Mouse (Mus musculus) heart, adult 2 months (tissue): ENCODE measurements around the gene Usp40. TPM values are rescaled to one million over a fixed set of nuclear protein-coding genes. Genes with fewer than 3 reads are reported as not detected.
A peak's percentile ranks its signal among the peaks of the same experiment; 100 is the strongest.

Experiments used
- DNase-seq, 2 experiments: peaks; one replicate each; pipeline ENCODE4 v3.0.0; 2021
- H3K27ac ChIP-seq: fragments of 200-600 bp; 2 replicates; pipeline ENCODE4 v1.8.1; 2022
- H3K27me3 ChIP-seq: fragments of 200-500 bp; 2 replicates; pipeline ENCODE4 v1.6.1; 2012; ENCODE audit warnings: mild to moderate bottlenecking, low read length, inconsistent platforms, mixed read lengths; ENCODE audit not compliant: control insufficient read depth, insufficient read depth
- H3K36me3 ChIP-seq: fragments of 200-500 bp; 2 replicates; pipeline ENCODE4 v1.6.1; 2012; ENCODE audit warnings: low read length, inconsistent platforms; ENCODE audit not compliant: control insufficient read depth, insufficient read depth
- H3K4me1 ChIP-seq: fragments of 200-500 bp; 2 replicates; pipeline ENCODE4 v1.6.1; 2011; ENCODE audit warnings: low read length; ENCODE audit not compliant: control insufficient read depth, insufficient read depth
- H3K4me3 ChIP-seq: fragments of 200-600 bp; 2 replicates; pipeline ENCODE4 v1.8.1; 2022
- H3K79me2 ChIP-seq: fragments of 200-500 bp; replicated peaks from 2 replicates; pipeline ENCODE4 v1.6.1; 2012; ENCODE audit warnings: mild to moderate bottlenecking, inconsistent platforms, low read length, moderate library complexity, mixed read lengths; ENCODE audit not compliant: control insufficient read depth, insufficient read depth
- H3K9ac ChIP-seq: fragments of 200-500 bp; 2 replicates; pipeline ENCODE4 v1.6.1; 2012; ENCODE audit warnings: low read depth, mild to moderate bottlenecking, control low read depth, inconsistent platforms, low read length, mixed read lengths
- CTCF ChIP-seq: fragments of 200-600 bp; IDR thresholded peaks from 2 replicates; pipeline ENCODE4 v1.8.1; 2022; ENCODE audit warnings: antibody characterized with exemption, mild to moderate bottlenecking, moderate library complexity
- EP300 ChIP-seq: fragments of 200-500 bp; IDR thresholded peaks from 2 replicates; pipeline ENCODE4 v1.6.1; 2011; ENCODE audit warnings: low read depth, low read length, control low read depth; ENCODE audit not compliant: insufficient read depth
- POLR2A ChIP-seq: fragments of 200-500 bp; IDR thresholded peaks from 2 replicates; pipeline ENCODE4 v1.6.1; 2011; ENCODE audit warnings: mild to moderate bottlenecking, low read depth, low read length, control low read depth; ENCODE audit not compliant: insufficient read depth
- WGBS: fragments of 180-500 bp; shearing (Covaris S2); methylation state at CpG from one replicate; pipeline ENCODE4 v1.1.7; 2018; 5-methylcytosine and 5-hydroxymethylcytosine counted together
- intact Hi-C: fragments of 180-260 bp; cut with DNase I; formaldehyde crosslinking; loops from one replicate; pipeline ENCODE4 v1.15.1; 2025
- polyA plus RNA-seq: library from polyadenylated mRNA; depleted of rRNA; stranded (reverse); fragments of >200 nt; gene quantifications from 2 replicates; pipeline ENCODE4 v1.2.3, GENCODE M21; 2012
- total RNA-seq, 2 experiments: library from RNA; stranded (reverse); gene quantifications; 2 replicates each; pipeline ENCODE4 v1.2.3; 2021

Usp40 gene
- total and polyA plus RNA-seq, 3 experiments: 9.3 to 15.6 (median 15.2) TPM

DNA sequence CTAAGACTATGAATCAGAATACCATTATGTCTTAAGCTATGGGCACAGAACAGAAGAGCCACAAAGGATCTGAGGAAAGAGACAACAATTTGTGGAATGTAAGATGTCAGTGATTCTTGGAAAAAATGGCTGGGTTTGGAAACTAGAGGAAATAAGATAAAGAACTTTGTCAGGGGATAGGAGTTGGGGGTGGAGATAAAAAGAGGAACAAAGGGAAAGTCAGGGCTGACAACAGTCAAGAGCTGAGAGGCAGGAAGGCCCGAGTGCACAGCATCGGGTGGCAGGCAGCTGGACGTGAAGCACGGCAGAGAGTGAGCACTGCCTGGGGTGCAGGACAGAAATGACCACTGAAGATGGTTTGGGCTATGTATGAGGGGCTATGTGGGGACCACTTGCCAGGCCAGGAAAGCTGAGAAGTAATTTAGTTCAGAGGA is 48.3 kb downstream of the Usp40 start:
- intact Hi-C loops: no loop called here
- Histone ChIP-seq H3K79me2 (no peaks in the 10 kb centered on the region; the same call in 1 of the 2 replicates), H3K4me1 (no peaks in the 10 kb centered on the region), H3K4me3 (no peak overlapping the region), H3K27me3 (no peaks in the 10 kb centered on the region), H3K9ac (no peak overlapping the region), H3K27ac (no peak overlapping the region), H3K36me3 (peaks cover 3% of the 10 kb centered on the region)
- 27% methylated on average over 4 of the region's 4 CpGs for WGBS
- TF ChIP-seq CTCF (no peak), EP300 (no peak), POLR2A (no peak)
- no peak for DNase-seq

DNA sequence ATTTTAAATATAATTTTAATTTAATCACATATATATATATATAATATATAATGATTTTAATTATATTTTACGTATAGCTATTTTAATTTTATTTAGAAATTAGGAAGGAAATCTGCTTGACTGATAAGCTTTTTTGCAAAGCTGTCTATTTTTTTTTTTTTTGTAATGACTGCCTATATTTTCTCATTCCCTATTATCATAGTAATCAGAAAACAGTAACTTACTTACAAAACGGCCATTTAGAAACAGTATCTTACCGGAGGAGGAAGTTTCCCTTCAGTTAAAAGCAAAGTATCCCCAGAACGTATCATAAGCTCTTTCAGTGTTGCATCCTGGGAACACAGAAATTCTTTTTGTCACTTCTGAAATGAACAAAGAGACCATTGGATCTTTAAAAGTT is 48.8 kb downstream of the Usp40 start:
- WGBS: 61% methylated on average over 4 of the region's 4 CpGs

DNA sequence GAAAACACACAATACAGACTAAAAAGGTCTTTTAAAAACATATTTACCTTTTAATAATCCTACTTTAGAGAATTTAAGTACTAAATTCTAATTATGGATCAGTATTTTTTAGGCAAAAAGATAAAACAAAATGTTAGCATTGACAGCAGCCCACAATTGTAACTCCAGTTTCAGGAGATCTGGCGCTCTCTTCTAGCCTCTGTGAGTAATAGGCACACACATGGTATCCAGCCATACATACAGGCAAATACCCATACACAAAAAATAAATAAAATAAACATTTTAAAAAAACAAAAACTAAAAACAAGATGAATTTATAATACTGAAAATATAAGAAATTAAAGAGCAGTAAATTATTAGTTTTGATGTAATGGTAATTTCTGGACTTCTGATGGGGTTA is 49.4 kb downstream of the Usp40 start:
- peaks cover 5% of the 10 kb centered on the region for H3K36me3 ChIP-seq
- no peaks in the 10 kb centered on the region for H3K27me3 ChIP-seq
- no peaks in the 10 kb centered on the region; the same call in 1 of the 2 replicates for H3K79me2 ChIP-seq
- no peak overlapping the region for H3K4me3 ChIP-seq
- H3K27ac ChIP-seq: no peak overlapping the region
- no peaks in the 10 kb centered on the region for H3K4me1 ChIP-seq
- TF ChIP-seq EP300 (no peak), POLR2A (no peak), CTCF (peak; percentile 57)
- intact Hi-C loops: no loop called here
- H3K9ac ChIP-seq: no peak overlapping the region
- 100% methylated on average over 1 of the region's 1 CpGs for WGBS
- DNase-seq: no peak

More for the DNA sequence above, 48.8 kb downstream of the Usp40 start:
- TF ChIP-seq CTCF (no peak), POLR2A (no peak), EP300 (no peak)
- Histone ChIP-seq H3K4me1 (no peaks in the 10 kb centered on the region), H3K9ac (no peak overlapping the region), H3K4me3 (no peak overlapping the region), H3K27me3 (no peaks in the 10 kb centered on the region), H3K36me3 (peaks cover 5% of the 10 kb centered on the region), H3K27ac (no peak overlapping the region), H3K79me2 (no peaks in the 10 kb centered on the region; the same call in 1 of the 2 replicates)
- no peak for DNase-seq
- intact Hi-C loops: no loop called here

DNA sequence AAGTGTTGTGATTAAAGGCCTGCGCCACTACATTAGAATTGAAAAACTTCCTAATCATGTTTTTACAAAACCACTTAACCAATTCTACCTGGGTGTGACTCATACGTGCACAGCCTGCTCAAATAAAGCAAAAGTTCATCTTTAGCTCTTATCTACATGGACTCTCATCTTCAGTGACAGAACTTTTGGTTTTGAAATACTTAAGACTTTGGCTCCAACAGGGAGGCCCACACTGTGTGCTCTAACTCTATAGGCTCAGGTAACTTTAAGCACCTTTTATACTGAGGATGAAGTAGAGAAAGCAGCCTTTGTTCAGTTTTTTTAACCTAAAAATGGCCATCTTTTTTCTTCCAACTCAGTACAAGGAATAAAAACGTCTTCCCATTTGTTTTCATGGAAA is 55.3 kb downstream of the Usp40 start:
- Histone ChIP-seq H3K4me3 (no peak overlapping the region), H3K9ac (no peak overlapping the region), H3K27ac (no peak overlapping the region), H3K79me2 (no peaks in the 10 kb centered on the region), H3K4me1 (no peaks in the 10 kb centered on the region; the same call in 1 of the 2 replicates), H3K27me3 (no peaks in the 10 kb centered on the region), H3K36me3 (peaks cover 6% of the 10 kb centered on the region)
- WGBS: 80% methylated on average over 3 of the region's 3 CpGs
- intact Hi-C loops: no loop called here
- TF ChIP-seq POLR2A (no peak), CTCF (no peak), EP300 (no peak)
- no peak for DNase-seq

DNA sequence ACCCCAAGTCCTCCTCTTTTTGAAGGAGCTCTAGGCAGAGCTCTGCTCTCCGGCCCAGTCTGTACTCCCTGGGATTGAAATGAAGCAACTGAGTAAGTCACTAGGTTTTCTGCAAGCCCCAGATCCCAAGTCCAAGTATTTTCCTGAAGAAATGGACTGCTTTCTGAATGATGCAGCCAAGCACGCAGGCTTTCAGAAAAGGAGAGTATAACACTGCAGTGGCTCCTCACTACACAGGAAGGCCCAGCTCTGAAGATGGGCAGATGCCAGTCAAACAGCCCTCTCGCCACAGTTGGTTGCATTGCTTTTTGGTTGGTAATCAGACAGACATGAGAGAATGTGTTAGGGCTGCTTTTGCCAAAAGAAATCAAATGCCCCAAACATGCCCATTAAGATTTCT is 56.7 kb downstream of the Usp40 start:
- H3K27ac ChIP-seq: no peak overlapping the region
- no peak for DNase-seq
- intact Hi-C loops: no loop called here
- H3K9ac ChIP-seq: no peak overlapping the region
- peaks cover 8% of the 10 kb centered on the region for H3K36me3 ChIP-seq
- peaks cover 4% of the 10 kb centered on the region for H3K4me1 ChIP-seq
- H3K79me2 ChIP-seq: no peaks in the 10 kb centered on the region
- WGBS: 93% methylated on average over 3 of the region's 3 CpGs
- no peak overlapping the region for H3K4me3 ChIP-seq
- TF ChIP-seq CTCF (no peak), EP300 (no peak), POLR2A (no peak)
- H3K27me3 ChIP-seq: no peaks in the 10 kb centered on the region

DNA sequence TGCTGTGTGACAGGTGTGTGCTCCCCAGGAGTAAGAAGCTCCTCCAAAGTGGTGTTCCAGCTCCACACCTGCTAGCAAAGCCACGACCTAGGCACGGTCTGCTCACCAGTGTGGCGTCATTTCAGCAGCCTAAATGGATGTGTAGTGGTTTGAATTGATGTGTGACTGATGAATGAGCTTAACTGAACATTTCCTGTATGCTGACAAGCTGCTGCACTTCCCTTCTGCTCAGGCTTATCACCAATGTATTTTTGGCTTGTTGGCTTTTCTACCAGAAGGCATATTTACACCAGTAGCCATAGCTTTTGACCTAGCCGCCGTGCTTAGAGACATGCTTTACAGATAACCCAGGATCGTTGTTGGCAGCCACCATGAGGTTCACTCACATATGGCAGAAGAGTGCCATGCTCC is 60.7 kb downstream of the Usp40 start:
- Histone ChIP-seq H3K9ac (no peak overlapping the region), H3K36me3 (peaks cover 11% of the 10 kb centered on the region), H3K27ac (no peak overlapping the region; the same call in 1 of the 2 replicates), H3K27me3 (no peaks in the 10 kb centered on the region), H3K4me3 (no peak overlapping the region), H3K79me2 (no peaks in the 10 kb centered on the region), H3K4me1 (peaks cover 4% of the 10 kb centered on the region)
- 25% methylated on average over 6 of the region's 6 CpGs for WGBS
- intact Hi-C loops: no loop called here
- DNase-seq: peak in 1 of 2 experiments; percentile 26
- TF ChIP-seq POLR2A: no peak
- TF ChIP-seq CTCF: no peak
- TF ChIP-seq EP300: no peak
